Mouse (Mus musculus): ENCODE measurements around the gene Akap7. TPM values are rescaled to one million over a fixed set of nuclear protein-coding genes. Genes with fewer than 3 reads are reported as not detected.

Gene Akap7
- total and polyA plus RNA-seq, 2 experiments from 2014 or later = 32.4 to 47.6 TPM

DNA sequence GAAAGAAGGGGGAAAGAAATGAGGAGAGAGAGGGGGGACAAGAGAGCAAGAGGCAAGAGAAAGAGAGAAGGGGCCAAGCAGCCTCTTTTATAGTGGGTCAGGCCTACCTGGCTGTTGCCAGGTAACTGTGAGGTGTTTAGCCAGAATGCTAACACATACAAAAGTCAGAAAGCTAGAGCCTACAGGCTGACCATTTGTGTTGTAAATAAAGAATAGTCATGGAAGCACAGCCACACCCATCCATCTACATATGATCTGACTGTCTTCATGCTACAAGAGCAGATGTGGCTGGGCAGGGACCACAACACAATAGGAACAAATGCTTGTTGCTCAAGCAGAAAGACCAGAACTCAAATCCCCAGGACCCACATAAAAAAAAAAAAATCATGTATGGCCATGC lies 11.9 kb upstream of the Akap7 start:
- Histone ChIP-seq H3K9ac (replicated peaks; ENCODE audit: low read depth, low read length) (no peak overlapping the region), H3K4me1 (ENCODE audit: control insufficient read depth, insufficient read depth) (0 out of 2 replicates have a peak, but pooled peaks cover 8% of the 10 kb centered on the region), H3K4me3 (ENCODE audit: low read depth, low read length) (no peak overlapping the region), H3K9me3 (replicated peaks; ENCODE audit: control insufficient read depth, low read length) (no peaks in the 10 kb centered on the region), H3K27me3 (ENCODE audit: control insufficient read depth, insufficient read depth, low read length) (no peaks in the 10 kb centered on the region), H3K27ac (ENCODE audit: low read depth) (no peak overlapping the region), H3K36me3 (replicated peaks; ENCODE audit: control insufficient read depth, insufficient read depth, low read length) (no peaks in the 10 kb centered on the region), H3K4me2 (ENCODE audit: low read depth, low read length) (no peak overlapping the region)
- TF ChIP-seq CTCF (IDR thresholded peaks at IDR 0.05; ENCODE audit: low read depth) = no peak
- TF ChIP-seq EP300 (IDR thresholded peaks at IDR 0.05; ENCODE audit: low read depth) = no peak
- DNase-seq (ENCODE audit: low spot score) = no peak
- ATAC-seq (ENCODE audit: insufficient read depth, low read depth) = no peak

DNA sequence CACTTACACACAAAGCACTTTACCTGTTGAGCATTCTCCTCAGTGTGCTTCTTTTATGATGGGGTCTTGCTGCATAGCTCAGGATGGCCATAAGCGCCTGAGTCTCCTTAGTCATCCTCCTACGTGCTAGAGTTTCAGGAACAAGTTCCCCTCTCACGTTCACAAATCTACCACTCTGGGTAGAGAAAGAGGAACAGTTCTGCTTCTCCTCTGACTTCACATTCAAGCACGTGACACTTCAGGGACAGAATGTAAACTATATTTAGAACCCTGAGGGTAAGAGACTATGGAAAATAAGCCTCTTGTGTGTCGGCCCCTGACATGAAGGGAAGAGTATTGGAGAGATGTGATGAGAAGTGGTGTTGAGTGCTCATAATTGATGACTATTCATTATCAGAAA lies 10.7 kb upstream of the Akap7 start:
- no peak overlapping the region for H3K9ac ChIP-seq (replicated peaks; ENCODE audit: low read depth, low read length)
- WGBS = 19% methylated on average over 5 of the region's 5 CpGs
- DNase-seq (ENCODE audit: low spot score) = peak; percentile 67
- peak; percentile 55; the same call in 1 of the 2 replicates for ATAC-seq (ENCODE audit: insufficient read depth, low read depth)
- no peak overlapping the region for H3K4me3 ChIP-seq (ENCODE audit: low read depth, low read length)
- TF ChIP-seq CTCF (IDR thresholded peaks at IDR 0.05; ENCODE audit: low read depth) (no peak), EP300 (IDR thresholded peaks at IDR 0.05; ENCODE audit: low read depth) (no peak)
- no peaks in the 10 kb centered on the region for H3K9me3 ChIP-seq (replicated peaks; ENCODE audit: control insufficient read depth, low read length)
- 0 out of 2 replicates have a peak, but pooled peaks cover 8% of the 10 kb centered on the region for H3K4me1 ChIP-seq (ENCODE audit: control insufficient read depth, insufficient read depth)
- peak overlapping the region; percentile 23; the same call in 1 of the 2 replicates for H3K27ac ChIP-seq (ENCODE audit: low read depth)
- no peaks in the 10 kb centered on the region for H3K36me3 ChIP-seq (replicated peaks; ENCODE audit: control insufficient read depth, insufficient read depth, low read length)
- H3K27me3 ChIP-seq (ENCODE audit: control insufficient read depth, insufficient read depth, low read length) = no peaks in the 10 kb centered on the region
- peak overlapping the region; percentile 30; the same call in 1 of the 2 replicates for H3K4me2 ChIP-seq (ENCODE audit: low read depth, low read length)

DNA sequence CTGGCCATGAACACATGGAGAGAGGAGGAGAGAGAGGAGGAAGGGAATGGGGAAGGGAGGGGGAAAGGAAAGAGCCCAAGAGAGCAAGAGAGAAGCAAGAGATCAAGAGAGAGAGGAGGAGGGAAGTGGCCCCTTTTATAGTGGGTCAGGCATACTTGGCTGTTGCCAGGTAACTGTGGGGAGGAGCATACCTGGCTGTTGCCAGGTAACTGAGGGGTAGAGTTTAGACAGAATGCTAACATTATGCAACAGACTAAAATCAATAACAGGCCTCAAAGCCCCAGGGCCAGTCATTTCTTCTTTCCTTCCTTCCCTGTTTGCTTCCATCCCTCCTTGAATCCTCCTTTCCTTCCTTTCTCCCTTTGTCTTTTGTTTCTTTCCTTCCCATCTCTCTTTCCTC lies 10.0 kb upstream of the Akap7 start:
- Histone ChIP-seq H3K27me3 (ENCODE audit: control insufficient read depth, insufficient read depth, low read length) (no peaks in the 10 kb centered on the region), H3K9me3 (replicated peaks; ENCODE audit: control insufficient read depth, low read length) (no peaks in the 10 kb centered on the region), H3K4me1 (ENCODE audit: control insufficient read depth, insufficient read depth) (0 out of 2 replicates have a peak, but pooled peaks cover 8% of the 10 kb centered on the region), H3K4me2 (ENCODE audit: low read depth, low read length) (no peak overlapping the region), H3K27ac (ENCODE audit: low read depth) (no peak overlapping the region), H3K9ac (replicated peaks; ENCODE audit: low read depth, low read length) (no peak overlapping the region), H3K36me3 (replicated peaks; ENCODE audit: control insufficient read depth, insufficient read depth, low read length) (no peaks in the 10 kb centered on the region), H3K4me3 (ENCODE audit: low read depth, low read length) (no peak overlapping the region)
- no peak for TF ChIP-seq EP300 (IDR thresholded peaks at IDR 0.05; ENCODE audit: low read depth)
- ATAC-seq (ENCODE audit: insufficient read depth, low read depth) (no peak), DNase-seq (ENCODE audit: low spot score) (no peak)

DNA sequence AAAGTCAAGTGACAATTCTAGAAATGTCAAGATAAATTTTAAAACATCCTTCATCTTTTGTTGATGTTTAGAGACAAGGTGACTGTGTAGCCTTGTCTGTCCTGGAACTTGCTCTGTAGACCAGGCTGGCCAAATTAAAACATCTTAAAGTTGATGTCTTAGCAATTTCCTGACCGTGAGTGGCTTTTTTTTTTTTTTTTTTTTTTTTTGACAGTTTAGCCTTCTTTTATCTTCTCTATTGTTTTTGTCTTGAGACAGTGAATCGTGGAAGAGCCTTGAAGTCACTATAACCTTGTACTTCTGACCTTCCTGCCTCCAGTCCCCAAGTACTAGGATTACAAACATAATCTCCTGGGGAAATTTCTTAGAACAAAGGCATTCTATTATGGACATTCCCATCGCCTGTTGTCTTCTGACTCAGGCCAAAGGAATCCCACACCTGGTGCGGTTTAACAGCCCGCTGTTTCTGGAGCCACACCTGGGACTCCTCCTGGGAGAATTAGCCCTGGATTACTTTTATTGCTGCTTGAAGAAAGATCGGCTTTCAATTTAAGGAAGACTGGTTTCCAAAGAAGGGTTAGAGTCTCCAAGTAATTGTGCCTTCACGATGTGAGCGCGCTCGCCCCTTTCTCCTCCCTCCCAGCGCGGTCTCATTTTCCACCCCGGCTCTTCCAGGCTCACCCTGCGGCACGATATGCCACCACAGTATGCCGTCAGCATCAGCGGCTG lies 6.3 kb upstream of the Akap7 start:
- no peak for DNase-seq (ENCODE audit: low spot score)
- Histone ChIP-seq H3K27ac (ENCODE audit: low read depth) (no peak overlapping the region), H3K4me2 (ENCODE audit: low read depth, low read length) (peak overlapping the region; percentile 40; the same call in 1 of the 2 replicates), H3K36me3 (replicated peaks; ENCODE audit: control insufficient read depth, insufficient read depth, low read length) (no peaks in the 10 kb centered on the region), H3K4me3 (ENCODE audit: low read depth, low read length) (no peak overlapping the region), H3K9me3 (replicated peaks; ENCODE audit: control insufficient read depth, low read length) (no peaks in the 10 kb centered on the region), H3K27me3 (ENCODE audit: control insufficient read depth, insufficient read depth, low read length) (no peaks in the 10 kb centered on the region), H3K4me1 (ENCODE audit: control insufficient read depth, insufficient read depth) (0 out of 2 replicates have a peak, but pooled peaks cover 8% of the 10 kb centered on the region), H3K9ac (replicated peaks; ENCODE audit: low read depth, low read length) (no peak overlapping the region)
- TF ChIP-seq CTCF (IDR thresholded peaks at IDR 0.05; ENCODE audit: low read depth) (no peak), EP300 (IDR thresholded peaks at IDR 0.05; ENCODE audit: low read depth) (no peak)
- 24% methylated on average over 17 of the region's 17 CpGs for WGBS
- ATAC-seq (ENCODE audit: insufficient read depth, low read depth) = no peak

DNA sequence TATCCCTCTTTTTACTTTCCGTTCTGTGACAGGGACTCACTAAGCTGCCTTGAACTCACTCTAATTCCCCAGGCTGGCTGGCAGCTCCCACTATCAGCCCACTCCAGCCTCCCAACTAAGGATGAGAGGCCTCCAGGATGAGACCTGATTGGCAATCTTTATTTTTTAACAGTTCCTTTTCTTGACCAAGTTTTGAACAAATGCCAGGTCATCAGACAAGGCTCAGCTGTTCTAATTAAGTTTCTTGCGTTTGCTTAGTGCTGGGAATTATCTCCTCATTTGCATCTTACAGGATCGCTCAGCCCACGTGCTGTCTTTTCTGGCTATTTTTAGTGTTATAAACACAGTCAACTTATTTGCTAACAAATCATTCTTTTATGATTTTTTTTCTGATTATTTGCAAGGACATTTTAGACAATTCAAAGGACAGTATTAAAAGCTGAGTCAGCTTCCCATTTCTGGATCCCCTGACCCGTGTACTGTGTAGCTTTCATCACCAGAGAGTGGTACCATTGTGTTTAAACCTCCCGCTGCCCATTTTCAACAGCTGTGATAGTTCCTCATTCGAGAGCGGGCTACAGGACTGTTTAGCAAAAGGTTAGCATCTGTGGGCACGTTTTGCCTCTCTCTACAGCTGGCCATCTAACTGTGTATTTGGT lies 4.0 kb upstream of the Akap7 start:
- no peak for ATAC-seq (ENCODE audit: insufficient read depth, low read depth)
- H3K4me1 ChIP-seq (ENCODE audit: control insufficient read depth, insufficient read depth) = no peaks in the 10 kb centered on the region

More for the DNA sequence above, 4.0 kb upstream of the Akap7 start:
- H3K27ac ChIP-seq (ENCODE audit: low read depth) = no peak overlapping the region
- TF ChIP-seq EP300 (IDR thresholded peaks at IDR 0.05; ENCODE audit: low read depth) = no peak
- no peak overlapping the region for H3K9ac ChIP-seq (replicated peaks; ENCODE audit: low read depth, low read length)
- no peak for DNase-seq (ENCODE audit: low spot score)
- H3K9me3 ChIP-seq (replicated peaks; ENCODE audit: control insufficient read depth, low read length) = no peaks in the 10 kb centered on the region
- WGBS = 40% methylated on average over 9 of the region's 9 CpGs
- H3K36me3 ChIP-seq (replicated peaks; ENCODE audit: control insufficient read depth, insufficient read depth, low read length) = no peaks in the 10 kb centered on the region
- no peak overlapping the region for H3K4me2 ChIP-seq (ENCODE audit: low read depth, low read length)
- H3K4me3 ChIP-seq (ENCODE audit: low read depth, low read length) = no peak overlapping the region
- H3K27me3 ChIP-seq (ENCODE audit: control insufficient read depth, insufficient read depth, low read length) = no peaks in the 10 kb centered on the region

Data from heart, postnatal 0 days (tissue).